Mouse (Mus musculus) bone marrow macrophage, adult 2 months (primary cell): Measurements from ENCODE around the gene Ttbk2.

Experiments
- CTCF ChIP-seq: IDR thresholded peaks from 2 replicates; pipeline ENCODE4 v1.5.1; 2012; ENCODE audit warnings: low read depth, mild to moderate bottlenecking, low read length, moderate library complexity
- POLR2A ChIP-seq: IDR thresholded peaks from 2 replicates; pipeline ENCODE4 v1.6.1; 2012; ENCODE audit warnings: mild to moderate bottlenecking, low read depth, low read length, borderline replicate concordance

DNA sequence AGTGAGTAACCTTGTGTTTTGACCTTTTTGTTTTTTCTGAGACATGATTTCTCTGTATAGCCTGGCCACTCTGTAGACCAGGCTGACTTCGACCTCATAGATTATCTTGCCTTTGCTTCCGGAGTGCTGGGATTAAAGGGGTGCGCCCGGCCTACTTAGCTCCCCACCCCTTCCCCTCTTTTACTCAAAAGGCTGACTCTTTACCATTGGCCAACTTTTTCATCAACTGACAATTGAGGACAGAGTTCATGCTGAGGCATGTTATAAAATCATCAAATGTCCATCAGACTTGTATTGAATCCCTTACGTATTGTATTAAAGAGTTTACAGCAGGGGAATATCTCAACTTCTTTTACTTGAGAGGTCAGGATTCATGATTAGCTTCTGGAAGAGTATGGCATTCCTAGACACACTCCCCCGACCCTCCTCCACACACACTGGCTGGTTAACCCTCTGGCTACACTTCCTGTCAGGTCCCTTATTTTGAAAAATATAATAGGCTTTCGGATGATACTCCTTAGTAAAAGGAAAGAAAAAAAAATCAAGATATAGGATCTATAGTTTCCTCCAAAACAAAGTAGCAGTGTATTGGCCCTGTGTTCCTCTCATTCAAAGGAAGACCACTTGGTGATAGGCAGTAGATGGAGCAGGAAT is 118.4 kb downstream of the Ttbk2 start:
- TF ChIP-seq POLR2A (no peak), CTCF (no peak)
